Mouse (Mus musculus) cerebellum, adult 11 months (tissue): ENCODE results near the gene Zfp853.

ENCODE experiments used
- DNase-seq: peaks from one replicate; pipeline ENCODE4 v3.0.0; 2022

The Zfp853 gene

DNA sequence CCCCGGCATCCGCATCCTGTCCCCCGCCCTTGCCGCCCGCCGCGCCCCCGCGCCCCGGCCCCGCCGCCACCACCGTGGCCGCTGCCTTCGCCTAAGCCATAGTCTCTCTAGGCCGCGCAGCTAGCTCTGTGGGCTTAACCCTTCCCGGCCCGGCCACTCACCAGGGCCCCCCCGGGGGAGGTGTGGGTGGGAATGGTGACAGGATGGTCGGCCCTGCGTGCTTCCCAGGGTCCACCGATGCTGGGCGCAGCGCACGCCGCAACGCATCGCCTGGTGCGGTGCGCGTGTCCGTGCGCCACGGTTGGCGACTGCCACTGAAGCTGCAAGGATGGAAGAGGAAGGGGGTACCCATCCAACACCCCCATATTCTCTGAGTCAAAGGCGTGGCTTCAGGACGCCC, at the start of gene Zfp853:
TSS of gene Zfp853 (minus strand) at position 220 of the 400 bp plus-strand sequence.
- no peak for DNase-seq

DNA sequence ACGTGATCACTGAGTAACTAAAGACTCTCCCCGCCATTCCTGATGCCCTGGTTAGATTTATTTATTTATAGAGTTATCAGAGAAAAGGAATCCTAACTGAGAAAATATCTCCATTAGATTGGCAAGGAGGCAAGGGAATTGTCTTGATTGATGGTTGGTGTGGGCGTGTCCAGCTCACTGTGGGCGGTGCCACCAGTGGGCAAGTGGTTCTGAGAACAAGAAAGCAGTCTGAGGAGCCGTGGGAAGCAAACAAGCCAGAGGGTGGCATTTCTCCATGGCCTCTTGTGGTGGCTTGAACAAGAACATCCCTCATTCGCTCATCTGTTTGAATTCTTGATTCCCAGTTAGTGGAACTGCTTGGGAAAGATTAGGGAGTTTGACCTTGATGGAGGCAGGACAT, 46.2 kb upstream of the Zfp853 start:
- no peak for DNase-seq

DNA sequence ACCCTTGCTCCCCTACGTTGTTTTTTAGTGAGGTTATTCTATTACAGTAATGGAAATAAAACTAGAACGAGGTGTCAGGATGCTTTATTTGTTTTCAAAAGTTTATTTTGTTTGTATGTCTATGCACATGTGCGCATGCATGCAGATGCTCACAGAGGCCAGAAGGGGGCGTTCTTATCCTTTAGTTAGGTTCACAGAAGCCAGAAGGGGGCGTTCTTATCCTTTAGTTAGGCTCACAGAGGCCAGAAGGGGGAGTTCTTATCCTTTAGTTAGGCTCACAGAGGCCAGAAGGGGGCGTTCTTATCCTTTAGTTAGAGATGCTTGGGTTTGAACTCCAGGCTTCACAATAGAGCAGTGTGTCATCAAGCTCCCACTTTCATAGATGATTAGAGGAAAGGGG, 43.1 kb upstream of the Zfp853 start:
- DNase-seq = no peak

DNA sequence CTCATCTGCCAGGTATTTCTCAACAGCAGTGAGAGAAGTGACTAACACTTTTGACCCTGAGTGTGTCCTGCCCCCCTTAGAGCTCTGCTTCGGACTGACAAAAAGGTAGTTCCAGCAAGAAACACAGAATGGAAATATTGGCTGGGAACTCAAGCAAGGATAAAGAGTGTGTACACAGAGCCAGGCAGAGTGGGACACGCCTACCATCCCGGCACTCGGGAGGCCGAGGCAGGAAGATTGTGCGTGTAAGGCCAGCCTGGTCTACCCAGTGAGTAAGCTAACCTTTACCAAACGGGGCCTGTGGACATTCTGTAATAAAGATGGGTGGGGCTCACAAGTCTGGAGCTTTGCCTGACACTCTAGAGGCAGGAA, 41.7 kb upstream of the Zfp853 start:
- no peak for DNase-seq

DNA sequence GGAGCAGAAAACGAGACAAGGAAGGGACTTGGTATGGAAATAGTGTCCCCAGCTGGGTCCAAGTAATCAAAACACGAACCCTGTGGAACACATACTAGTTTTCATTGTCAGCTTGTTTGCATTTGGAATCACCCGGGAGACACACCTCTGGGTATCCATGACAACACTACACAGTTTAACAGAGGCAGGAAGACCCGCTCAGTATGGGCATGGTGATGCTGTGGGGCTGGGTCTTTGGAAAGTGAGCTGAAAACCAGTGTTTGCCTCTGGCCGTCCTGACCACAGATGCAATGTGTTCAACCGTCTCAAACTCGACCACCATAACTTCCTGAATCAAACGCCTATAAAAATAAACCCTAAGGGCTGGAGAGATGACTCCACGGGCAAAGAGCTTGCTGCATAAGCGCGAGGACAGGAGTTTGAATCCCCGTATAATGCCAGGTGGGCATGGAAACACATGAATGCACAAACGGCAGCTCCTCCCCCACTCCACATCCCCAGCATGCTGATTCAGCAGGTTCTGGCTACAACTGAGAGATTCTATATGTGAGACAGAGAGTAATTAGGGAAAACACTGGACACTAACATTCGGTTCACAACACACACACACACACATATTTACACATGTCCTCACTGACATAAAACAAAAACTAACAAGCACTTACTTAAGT, 41.1 kb upstream of the Zfp853 start:
- no peak for DNase-seq

DNA sequence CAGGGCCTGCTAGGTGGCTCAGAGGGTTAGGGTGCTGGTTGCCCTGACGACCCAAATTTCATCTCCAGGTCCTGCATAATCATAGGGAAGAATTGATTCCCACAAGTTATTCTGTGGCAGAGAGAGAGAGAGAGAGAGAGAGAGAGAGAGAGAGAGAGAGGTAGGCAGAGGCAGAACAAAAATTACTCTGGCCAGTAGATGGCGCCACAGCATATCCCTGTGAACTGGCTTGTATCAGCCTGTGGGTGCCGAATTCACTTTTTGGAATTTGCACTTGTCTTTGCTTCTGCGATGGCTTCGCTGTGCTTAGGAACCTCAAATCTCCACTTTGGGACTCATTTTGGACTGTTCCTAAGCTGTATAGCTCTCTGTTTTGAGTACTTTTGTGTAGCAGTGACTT, 40.4 kb upstream of the Zfp853 start:
- DNase-seq = peak; percentile 67

DNA sequence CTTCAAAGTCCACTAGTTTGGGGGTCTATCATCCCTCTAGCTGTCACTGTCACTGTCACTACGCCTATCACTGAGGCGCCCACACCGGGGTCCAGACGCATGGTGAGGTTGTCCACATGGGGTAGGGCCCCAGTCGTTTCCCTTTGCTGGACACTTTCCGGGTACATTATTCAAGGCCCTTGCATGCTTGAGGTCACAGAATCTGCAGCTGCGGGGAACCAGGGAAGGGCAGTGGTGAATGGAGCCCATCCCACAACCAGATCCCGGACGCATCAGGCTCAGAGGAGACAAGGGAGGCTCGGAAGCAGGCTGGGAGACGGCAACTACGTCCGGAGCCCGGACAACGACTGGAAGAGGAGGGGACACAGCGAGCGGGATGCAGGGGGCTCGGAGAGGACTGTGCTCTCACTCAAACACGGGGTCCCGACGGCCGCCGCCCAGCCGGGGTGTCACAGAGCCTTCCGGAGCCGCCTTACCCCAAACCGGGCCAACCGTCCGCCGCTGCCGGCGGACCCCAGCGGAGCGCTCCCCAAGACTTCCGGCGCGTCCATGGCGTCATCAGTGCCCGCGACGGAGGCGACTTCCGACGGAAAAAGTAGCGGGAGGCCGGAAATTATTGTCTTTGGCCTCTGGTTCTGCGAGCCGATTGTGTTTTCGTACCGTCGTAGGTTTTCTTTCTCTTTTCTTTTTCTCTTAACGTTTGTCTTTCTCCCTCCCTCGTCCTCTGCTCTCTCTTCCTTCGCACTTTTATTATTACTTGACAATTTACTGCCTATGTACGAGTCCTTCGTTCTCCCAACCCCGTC, 35.5 kb upstream of the Zfp853 start, which contains the start of gene Zdhhc4:
TSS of gene Zdhhc4 (minus strand) at position 567 of the 806 bp plus-strand sequence.
- DNase-seq = peak; percentile 85

DNA sequence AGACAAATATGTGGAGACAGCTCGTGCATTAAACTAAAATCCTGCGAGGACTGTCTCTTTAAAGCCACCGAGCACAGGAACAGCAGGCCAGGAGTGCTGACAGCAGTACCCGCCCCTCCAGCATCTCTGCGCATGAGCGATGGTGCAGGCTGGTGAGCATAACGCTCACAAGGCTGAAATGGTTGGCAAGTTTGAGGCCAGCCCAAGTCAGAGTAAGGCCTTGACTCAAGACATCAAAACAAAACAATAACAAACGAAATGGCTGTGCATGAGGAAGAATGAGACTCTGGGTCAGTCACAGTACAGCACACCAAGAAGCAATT, 23.8 kb upstream of the Zfp853 start:
- no peak for DNase-seq

DNA sequence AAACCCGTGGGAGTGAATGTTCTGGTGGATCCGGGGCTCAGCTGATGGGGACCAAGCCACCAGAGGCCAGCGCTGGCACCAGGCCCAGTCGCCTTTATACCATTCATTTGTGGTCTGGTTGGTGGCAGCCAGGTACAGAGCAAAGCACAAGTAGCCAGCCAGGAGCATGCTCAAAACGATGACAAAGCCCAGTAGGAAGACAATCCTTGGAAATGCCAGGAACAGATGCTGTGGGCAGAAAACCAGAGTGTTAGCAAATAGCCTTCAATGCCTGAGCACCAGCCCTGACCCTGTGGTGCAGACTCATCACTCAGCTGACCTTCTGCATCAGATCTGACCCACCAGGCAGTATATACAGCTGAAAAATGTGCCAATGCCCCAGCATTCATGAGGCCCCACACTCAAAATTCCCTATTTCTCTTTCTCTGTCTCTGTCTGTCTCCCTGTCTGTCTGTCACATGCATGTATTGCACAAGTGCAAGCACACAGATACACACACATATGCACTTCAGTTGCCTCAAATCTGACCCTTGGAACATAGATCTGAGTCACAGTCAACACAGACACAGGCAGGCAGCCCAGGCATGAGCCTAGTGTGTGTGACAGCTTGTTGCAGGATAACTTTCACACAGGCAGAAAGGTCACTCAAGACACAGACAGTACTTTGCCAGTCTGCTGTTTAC, 23.3 kb upstream of the Zfp853 start:
- DNase-seq = peak; percentile 30

DNA sequence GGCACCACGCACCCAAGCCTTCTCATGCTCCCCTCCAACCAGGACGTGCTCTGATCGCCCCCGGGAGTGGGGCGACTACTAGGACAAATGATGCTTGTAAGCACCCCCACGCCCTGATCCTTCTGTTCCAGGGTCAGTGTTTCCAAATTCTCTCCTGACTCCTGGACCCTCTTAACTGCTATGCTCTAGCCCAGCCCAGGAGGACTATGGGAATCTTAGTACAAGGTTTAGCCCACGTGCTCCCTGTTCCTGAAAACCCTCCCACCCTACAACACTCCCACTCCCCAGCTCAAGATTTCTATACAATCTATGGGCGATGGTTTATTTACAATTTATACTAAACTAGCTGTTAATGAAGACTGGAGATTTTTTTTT, 22.1 kb upstream of the Zfp853 start:
- DNase-seq = no peak

DNA sequence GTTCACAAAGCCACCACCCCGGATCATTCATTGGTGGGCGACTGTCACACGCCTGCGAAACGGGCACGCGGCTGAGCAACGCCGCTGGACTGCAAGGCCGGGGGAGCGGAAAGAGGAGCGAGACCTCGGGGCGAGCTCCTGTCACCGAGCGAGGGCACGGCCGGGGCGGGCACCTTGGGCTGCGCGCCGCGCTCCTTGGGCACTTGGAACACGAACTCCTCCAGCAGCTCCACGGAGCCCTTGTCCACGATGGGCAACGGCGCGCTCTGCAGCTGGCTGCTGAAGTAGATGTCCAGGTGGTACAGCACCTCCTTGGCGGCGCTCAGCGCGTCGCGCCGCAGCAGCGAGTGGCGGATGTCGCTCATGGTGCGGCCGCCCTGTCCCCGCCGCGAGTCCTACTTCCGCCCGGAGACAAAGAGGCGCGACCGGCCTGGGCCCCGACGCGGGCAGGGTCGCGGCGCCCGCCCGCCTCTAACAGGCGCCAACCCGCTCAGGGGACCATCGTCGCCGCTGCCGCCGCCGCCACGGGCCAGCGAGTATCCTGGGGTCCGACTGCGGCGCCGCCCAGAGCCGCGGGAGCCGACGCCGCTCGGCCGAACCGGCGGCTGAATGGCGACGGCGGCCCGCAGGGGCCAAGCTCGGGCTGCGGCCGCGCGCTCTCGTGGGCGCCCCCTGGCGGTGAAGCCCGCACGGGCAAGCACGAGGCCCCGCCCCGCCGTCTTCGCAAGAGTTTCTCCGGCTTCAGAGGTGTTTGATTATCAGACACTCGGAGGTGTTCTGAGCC, 21.5 kb upstream of the Zfp853 start, which contains the start of gene E130309D02Rik:
TSS of gene E130309D02Rik (minus strand) at position 631 of the 784 bp plus-strand sequence.
- DNase-seq = peak; percentile 88

DNA sequence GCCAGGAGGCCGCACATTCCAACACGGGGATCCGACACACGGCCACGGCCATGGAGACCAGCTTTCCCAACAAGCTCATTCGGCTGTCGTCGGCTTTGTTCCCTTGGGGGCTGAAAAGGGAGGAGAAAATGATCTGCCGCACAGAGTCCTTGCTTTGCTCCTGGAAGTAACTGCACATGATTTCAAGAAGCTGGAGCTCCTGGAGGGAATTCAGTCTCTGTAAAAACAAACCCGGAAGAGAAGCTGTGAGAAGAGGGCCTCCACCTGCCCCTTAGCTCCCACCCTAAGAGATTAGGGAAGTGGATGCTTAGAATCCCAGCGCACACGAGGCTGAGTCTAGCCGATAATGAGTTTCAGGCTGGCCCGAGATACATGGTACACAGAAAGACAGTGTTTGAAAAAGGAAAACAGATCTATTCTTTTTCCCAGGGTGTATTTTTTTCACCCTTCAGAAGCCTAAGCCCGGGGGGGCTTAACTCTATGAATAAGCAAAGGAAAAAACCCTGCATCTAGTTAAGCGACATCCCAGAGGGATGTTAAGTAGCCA, 20.8 kb upstream of the Zfp853 start:
- DNase-seq = no peak

DNA sequence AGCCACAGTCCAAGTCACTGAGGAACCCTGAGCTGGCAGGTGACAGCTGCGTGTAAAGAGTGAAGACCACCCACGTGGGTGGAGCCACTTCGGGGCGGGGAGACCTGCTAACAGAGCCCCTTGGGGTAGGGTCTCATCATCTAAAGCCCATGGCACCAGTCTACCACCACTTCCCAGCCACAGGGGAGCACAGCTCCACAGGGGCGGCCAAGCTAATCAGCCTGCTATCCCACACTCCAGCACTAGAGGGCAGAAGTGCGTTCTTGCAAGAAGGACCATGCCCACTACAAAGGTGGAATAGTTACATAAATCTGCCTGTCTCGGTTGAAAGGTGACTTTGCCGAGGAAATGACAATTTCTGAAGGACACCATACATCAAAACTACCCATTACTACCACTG, 18.5 kb upstream of the Zfp853 start:
- peak; percentile 77 for DNase-seq

DNA sequence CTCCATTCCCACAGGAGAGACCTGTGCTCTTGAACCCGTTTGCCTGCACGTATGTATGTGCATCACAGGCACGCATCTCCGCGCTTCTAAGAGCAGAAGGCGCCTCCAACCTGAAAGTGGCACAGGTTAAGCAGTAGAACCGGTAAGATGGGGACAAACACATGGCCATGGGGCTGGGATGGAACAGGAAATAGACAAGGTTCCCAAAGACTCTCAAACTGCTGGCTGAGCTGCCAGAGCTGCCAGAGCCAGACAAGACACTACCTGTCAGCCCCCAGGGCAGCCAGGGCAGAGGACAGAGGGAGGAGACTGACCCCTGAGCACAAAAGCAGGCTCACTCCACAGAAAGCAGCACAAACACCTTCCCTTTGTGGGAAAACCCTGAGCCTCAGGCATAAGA, 16.5 kb upstream of the Zfp853 start:
- DNase-seq = no peak

DNA sequence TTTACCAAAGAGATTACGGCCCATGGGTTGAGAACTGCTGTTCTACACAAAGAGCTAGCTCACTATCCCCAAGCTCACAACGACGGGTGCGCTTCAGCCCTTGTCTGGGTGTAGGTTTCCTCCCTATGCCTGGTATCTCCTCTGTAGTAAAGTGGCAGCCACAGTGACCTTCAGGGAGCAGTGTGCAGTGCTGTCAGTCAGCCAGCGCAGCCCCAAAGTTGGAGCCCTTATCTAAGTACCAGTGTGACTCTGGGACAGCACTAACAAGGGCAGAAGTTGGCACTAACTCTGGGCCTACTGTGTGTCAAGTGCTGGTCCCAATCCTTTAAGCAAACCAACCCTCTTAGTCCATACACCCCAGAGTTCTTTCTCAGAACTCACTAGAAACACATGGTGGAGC, 15.4 kb upstream of the Zfp853 start:
- DNase-seq = no peak

DNA sequence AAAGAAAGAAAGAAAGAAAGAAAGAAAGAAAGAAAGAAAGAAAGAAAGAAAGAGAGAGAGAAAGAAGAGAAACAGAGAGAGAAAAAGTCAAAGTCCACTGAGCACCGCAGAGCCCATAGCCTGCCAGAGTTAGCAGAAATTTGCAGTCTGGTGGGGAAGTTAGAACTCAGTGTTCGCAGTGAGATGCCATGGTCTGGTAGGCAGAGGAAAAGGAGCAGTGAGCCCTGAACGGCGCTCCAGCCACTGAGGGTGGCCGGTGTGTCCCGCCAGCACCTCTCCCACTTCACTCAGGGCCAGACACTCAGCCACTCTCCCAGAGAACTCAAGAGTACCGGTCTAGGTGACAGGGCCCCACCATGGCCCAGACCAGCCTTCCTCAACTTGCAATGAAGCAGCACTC, 10.8 kb upstream of the Zfp853 start:
- no peak for DNase-seq

DNA sequence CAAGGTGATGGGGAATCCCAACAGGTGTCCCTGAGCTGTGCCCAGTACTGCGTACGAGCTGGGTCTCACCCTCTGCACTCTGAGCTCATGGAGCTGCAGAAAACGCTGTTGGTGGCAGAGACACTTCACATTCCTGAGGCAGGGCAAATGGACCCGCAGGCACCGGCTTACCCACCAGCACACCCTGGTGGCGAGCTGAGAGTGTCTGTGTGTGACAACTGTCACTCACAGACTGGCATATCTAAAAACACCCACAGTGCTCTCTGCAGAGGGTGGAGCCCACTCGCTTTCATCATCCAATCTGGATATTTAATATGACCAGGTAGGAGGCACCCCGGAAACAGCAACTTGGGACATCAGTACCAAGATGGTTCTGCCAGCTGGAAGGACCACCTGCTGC, 7.9 kb upstream of the Zfp853 start:
- DNase-seq = no peak

DNA sequence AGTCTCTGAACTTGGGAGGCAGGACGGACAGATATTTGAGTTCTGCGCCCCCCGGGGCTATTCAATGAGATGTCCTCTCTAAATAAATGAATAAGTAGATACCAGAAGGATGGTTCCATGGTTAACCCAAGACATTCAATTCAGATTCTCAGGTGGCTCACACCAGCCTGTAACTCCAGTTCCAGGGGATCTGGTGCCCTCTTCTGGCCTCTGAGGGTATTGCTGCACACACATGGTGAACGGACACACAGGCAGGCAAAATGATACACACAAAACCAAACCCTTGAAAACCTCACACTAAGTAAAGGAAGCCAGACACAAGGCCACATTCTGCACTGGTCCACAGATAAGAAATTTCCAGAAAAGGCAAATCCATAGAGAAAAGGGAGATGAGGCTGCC, 6.3 kb upstream of the Zfp853 start:
- peak; percentile 42 for DNase-seq

DNA sequence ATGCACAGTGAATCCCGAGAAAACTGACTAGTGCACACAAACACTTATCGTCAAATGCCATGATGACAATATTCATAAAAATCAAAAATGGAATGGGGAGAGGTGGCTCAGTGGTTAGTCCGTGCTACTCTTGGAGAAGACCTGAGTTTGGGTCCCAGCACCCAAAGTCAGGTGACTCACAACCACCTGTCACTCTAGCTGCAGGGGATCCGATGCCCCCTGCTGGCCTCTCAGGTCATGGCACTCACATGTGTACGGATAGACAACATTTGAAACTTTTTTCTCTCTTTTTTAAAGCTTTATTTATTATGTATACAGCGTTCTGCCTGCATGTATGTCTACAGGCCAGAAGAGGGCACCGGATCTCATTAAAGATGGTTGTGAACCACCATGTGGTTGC, 5.0 kb upstream of the Zfp853 start:
- DNase-seq = no peak

DNA sequence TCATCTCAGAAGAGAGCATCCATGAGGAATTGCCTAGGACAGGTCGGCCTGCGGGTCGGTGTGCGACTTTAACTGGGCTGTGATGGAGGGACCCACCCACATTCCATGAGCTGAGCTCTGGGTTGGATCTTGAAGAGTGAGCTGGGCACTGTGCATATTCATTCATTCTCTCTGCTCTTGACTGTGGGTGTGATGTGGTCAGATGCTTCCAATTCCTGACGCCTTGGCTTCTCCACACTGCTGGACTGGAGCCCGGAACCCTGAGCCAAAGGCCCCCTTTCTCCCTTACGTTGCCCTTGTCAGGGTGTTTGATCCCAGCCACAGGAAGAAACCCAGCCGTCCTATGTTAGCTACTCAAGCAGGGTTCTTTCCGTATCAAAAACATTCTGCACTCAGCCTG, 4.6 kb upstream of the Zfp853 start:
- DNase-seq = no peak

DNA sequence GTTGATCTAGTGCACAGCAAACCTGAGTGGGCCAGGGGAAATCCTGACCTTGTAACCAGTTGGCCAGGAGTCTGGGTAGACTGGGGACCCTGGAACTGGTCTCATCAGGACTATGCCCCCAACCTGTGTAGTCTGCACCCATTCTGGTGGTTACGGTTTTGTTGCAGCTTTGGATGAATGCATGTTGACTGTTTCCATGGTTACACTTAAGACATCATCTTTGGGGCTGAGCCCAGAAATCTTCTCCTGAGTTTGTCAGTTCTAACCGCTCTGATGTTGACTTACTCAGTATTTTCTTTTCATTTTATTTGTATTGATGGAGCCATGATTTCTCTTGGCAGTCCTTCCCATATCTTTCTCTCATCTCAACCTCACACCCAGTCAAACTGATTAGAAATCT, 1.9 kb upstream of the Zfp853 start:
- no peak for DNase-seq

DNA sequence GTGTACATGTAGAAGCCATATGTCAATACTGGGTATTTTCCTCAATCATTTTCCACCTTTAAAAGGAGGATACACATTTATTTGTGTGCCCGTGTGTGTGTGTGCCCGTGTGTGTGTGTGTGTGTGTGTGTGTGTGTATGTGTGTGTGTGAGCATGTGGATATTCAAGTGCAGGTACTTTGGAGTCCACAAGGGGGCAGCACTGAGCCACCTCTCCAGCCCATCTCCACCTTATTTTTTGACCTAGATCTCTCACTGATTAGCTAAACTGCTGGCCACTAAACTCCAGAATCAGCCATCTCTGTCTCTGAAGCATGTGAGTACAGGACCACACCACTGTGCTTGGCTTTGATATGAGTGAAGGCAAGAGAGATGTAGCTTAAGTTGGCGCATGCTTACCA, 1.4 kb upstream of the Zfp853 start:
- DNase-seq = no peak

DNA sequence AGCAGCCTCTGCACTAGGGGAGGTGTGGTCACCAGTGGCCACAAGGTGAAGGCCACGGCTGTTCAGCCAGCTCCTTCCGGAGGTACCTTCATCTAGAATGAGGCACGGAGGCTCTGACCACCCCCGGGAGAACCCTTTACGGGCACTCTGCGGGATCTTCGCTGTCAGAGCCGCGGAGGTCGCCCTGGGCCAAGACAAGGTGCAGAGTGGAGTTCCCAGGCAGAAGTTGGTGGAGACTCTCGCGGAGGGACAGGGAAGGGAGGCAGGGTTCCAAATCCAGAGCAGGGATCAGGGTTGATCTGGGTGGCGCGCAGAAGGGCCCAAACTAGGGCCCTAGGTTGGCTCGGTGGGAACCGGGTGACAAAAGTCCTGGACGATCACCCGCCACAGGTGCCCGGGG, 544 bp downstream of the Zfp853 start:
- DNase-seq = no peak
